Mouse (Mus musculus) heart, postnatal 0 days (tissue): ENCODE data around the gene Pusl1.

Source experiments
- CTCF ChIP-seq: IDR thresholded peaks from 2 replicates; pipeline ENCODE4 v1.5.1; 2016; ENCODE audit warnings: antibody characterized with exemption, control low read depth, low read depth
- EP300 ChIP-seq: IDR thresholded peaks from 2 replicates; pipeline ENCODE4 v1.6.1; 2016; ENCODE audit warnings: antibody characterized with exemption, low read depth

GRCm38 (mm10) chr4:155899355-155899754 is 7.8 kb upstream of the Pusl1 start:
- TF ChIP-seq CTCF (no peak), EP300 (no peak)
